ENCODE assay signal across 10 mouse cellular contexts in the genomic region with DNA sequence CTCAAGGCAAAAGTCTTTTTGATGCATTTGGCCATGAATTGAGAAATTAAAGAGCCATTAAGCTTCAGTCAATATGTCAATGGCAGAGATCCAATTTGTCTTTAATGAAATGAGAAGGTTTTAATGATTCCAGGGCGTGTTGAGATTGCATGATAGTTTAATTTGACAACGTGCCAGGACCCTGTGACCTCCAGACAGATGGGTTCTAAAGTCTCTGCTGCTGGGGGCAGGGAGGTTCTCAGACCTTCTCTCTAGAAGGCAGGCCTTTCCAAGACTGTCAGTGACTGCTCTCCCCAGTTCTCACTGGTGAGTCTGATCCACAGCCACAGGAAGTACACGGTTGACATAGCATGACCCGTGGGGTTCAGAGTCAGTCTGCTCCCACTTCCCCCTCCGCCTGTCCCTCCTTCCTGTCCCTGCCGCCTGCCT.
DNase-seq lines count a peak whose midpoint lies in the region; ATAC-seq and TF ChIP-seq lines count a peak whose summit lies in the region.
"Had no signal": no experiment of that assay in that cellular context is flagged by ENCODE, and none has a peak within 500 bp of the region (broad histone marks: within the 10 kb centered on the region; RNA-seq: fewer than 3 reads in every experiment).

No protein-coding gene starts in this region.

- H3K27me3 ChIP-seq in stomach, embryonic 15.5 days (replicated peaks), result no peaks in the 10 kb centered on the region
- no peaks in the 10 kb centered on the region for H3K27me3 ChIP-seq in stomach, postnatal 0 days (ENCODE audit: control insufficient read depth, insufficient read depth, low read length)
- H3K27me3 ChIP-seq: heart, embryonic 13.5 days had no signal

- 0 out of 2 replicates have a peak overlapping the region, but pooled peaks have one; percentile 33 for H3K27ac ChIP-seq in stomach, embryonic 15.5 days
- no peak overlapping the region for H3K27ac ChIP-seq in stomach, postnatal 0 days (replicated peaks)

- no peak overlapping the region for H3K4me2 ChIP-seq in stomach, embryonic 15.5 days
- H3K4me2 ChIP-seq in stomach, postnatal 0 days (replicated peaks; ENCODE audit: low read depth), result no peak overlapping the region
- H3K4me2 ChIP-seq: heart, embryonic 13.5 days had no signal

- ATAC-seq in stomach, embryonic 15.5 days (ENCODE audit: insufficient read depth, low FRiP score, low read depth), result no peak
- no peak for ATAC-seq in stomach, postnatal 0 days (ENCODE audit: low FRiP score, low TSS enrichment)

- peak; percentile 35 to 50 for DNase-seq in heart, adult 9 months (ENCODE audit: low spot score in 2 of 2)
- no peak for DNase-seq in heart, postnatal 36 days
- no peak for DNase-seq in stomach, postnatal 0 days (ENCODE audit: low spot score)
- peak; percentile 64 to 69 for DNase-seq in kidney, postnatal 36 days
- DNase-seq in Muller cell, postnatal 12 days (ENCODE audit: inconsistent ontology term), result no peak
- DNase-seq in left cerebral cortex, adult 18-20 months (ENCODE audit: low spot score in 2 of 2), result no peak
- DNase-seq in right cerebral cortex, adult 18-20 months, result no peak

- no peak overlapping the region for H3K4me3 ChIP-seq in stomach, embryonic 15.5 days (replicated peaks)
- no peak overlapping the region for H3K4me3 ChIP-seq in stomach, postnatal 0 days (ENCODE audit: low read depth, low read length)
- H3K4me3 ChIP-seq: heart, embryonic 13.5 days had no signal

- H3K9me3 ChIP-seq in stomach, embryonic 15.5 days, result no peaks in the 10 kb centered on the region
- H3K9me3 ChIP-seq in stomach, postnatal 0 days (ENCODE audit: control insufficient read depth, low read length), result no peaks in the 10 kb centered on the region
- H3K9me3 ChIP-seq: heart, embryonic 13.5 days had no signal

- peaks cover 35% of the 10 kb centered on the region for H3K4me1 ChIP-seq in stomach, embryonic 15.5 days
- H3K4me1 ChIP-seq in stomach, postnatal 0 days (replicated peaks; ENCODE audit: control insufficient read depth, insufficient read depth), result 0 out of 2 replicates have a peak, but pooled peaks cover 8% of the 10 kb centered on the region

- TF ChIP-seq CTCF in stomach, postnatal 0 days (IDR thresholded peaks at IDR 0.05; ENCODE audit: low read depth), result no peak

- H3K9ac ChIP-seq in stomach, embryonic 15.5 days, result no peak overlapping the region
- H3K9ac ChIP-seq in stomach, postnatal 0 days (ENCODE audit: low read length), result no peak overlapping the region
- H3K9ac ChIP-seq: heart, embryonic 13.5 days had no signal

- no peaks in the 10 kb centered on the region for H3K36me3 ChIP-seq in stomach, embryonic 15.5 days
- no peaks in the 10 kb centered on the region for H3K36me3 ChIP-seq in stomach, postnatal 0 days (ENCODE audit: control insufficient read depth, insufficient read depth, low read length)
- H3K36me3 ChIP-seq: G1E; heart, embryonic 13.5 days had no signal

- TF ChIP-seq EP300 in stomach, postnatal 0 days (optimal IDR thresholded peaks at IDR 0.05), result no peak

- WGBS in stomach, embryonic 15.5 days, result 52% methylated on average over 6 of the region's 6 CpGs
- WGBS in stomach, postnatal 0 days, result 51% methylated on average over 6 of the region's 6 CpGs

- intact Hi-C loops in heart, postnatal 36 days (cut with DNase I), result no loop called here

Comparison
In these comparisons a context has a peak if more than half of its experiments do, and no peak if none do; other contexts are left out.
1. DNase-seq: peak in heart, adult 9 months (2 of 2) and kidney, postnatal 36 days (2 of 2); none in heart, postnatal 36 days (0 of 2), stomach, postnatal 0 days (single experiment), Muller cell, postnatal 12 days (single experiment), left cerebral cortex, adult 18-20 months (0 of 2) and right cerebral cortex, adult 18-20 months (single experiment).